ENCODE assay signal across 7 mouse cellular contexts in genomic region chr5:31526354-31527116, GRCm38 (mm10). TPM values are rescaled to one million over a fixed set of nuclear protein-coding genes. Genes with fewer than 3 reads are reported as not detected.
A peak's percentile ranks its signal among the peaks of the same experiment; 100 is the strongest.
DNase-seq lines count a peak whose midpoint lies in the region; ATAC-seq lines count a peak whose summit lies in the region.

Gene Slc4a1ap (plus strand): TSS chr5:31526995.

- WGBS in intestine, embryonic 16.5 days = under 1% methylated on average over 28 of the region's 28 CpGs
- under 1% methylated on average over 28 of the region's 28 CpGs for WGBS in midbrain, embryonic 11.5 days

- H3K9me3 ChIP-seq in intestine, embryonic 16.5 days (ENCODE audit: control insufficient read depth, low read length) = no peaks in the 10 kb centered on the region
- no peaks in the 10 kb centered on the region for H3K9me3 ChIP-seq in midbrain, embryonic 11.5 days (ENCODE audit: control insufficient read depth, low read length)

- peak within 1 kb of the TSS; percentile 90 for H3K27ac ChIP-seq in intestine, embryonic 16.5 days (ENCODE audit: low read length)
- H3K27ac ChIP-seq in midbrain, embryonic 11.5 days (ENCODE audit: low read depth, low read length) = 0 out of 2 replicates have a peak within 1 kb of the TSS, but pooled peaks have one; percentile 62

- peak; percentile 86 for ATAC-seq in intestine, embryonic 16.5 days
- ATAC-seq in midbrain, embryonic 11.5 days (ENCODE audit: low FRiP score) = peak; percentile 85

- H3K4me1 ChIP-seq in intestine, embryonic 16.5 days (ENCODE audit: control insufficient read depth, insufficient read depth, low read length) = peaks cover 9% of the 10 kb centered on the region
- peaks cover 10% of the 10 kb centered on the region for H3K4me1 ChIP-seq in midbrain, embryonic 11.5 days (ENCODE audit: control insufficient read depth, insufficient read depth, low read length)

- intact Hi-C loops in left cerebral cortex, postnatal 36 days (cut with DNase I) = no loop called here

- peak; percentile 52 for DNase-seq in adrenal gland, adult 8-10 months
- DNase-seq in embryo, embryonic 9.5 days (ENCODE audit: extremely low spot score) = peak; percentile 87
- DNase-seq in gastrocnemius, postnatal 4 days (ENCODE audit: low spot score in 2 of 2) = peak; percentile 57 to 78
- peak; percentile 79 to 85 for DNase-seq in left cerebral cortex, postnatal 36 days (ENCODE audit: low spot score in 2 of 2)
- DNase-seq in midbrain, embryonic 11.5 days (ENCODE audit: low spot score, missing footprints) = peak; percentile 98
- peak; percentile 54 for DNase-seq in skeletal muscle tissue, adult 2 months (ENCODE audit: low read depth, low spot score)

- H3K4me2 ChIP-seq in intestine, embryonic 16.5 days (ENCODE audit: low read depth, low read length) = peak within 1 kb of the TSS; percentile 90
- H3K4me2 ChIP-seq in midbrain, embryonic 11.5 days = peak within 1 kb of the TSS; percentile 97

- no peaks in the 10 kb centered on the region for H3K27me3 ChIP-seq in intestine, embryonic 16.5 days (replicated peaks; ENCODE audit: control insufficient read depth, insufficient read depth, low read length)
- no peaks in the 10 kb centered on the region for H3K27me3 ChIP-seq in midbrain, embryonic 11.5 days (ENCODE audit: control insufficient read depth, insufficient read depth, low read length)

- peaks cover 8% of the 10 kb centered on the region for H3K36me3 ChIP-seq in intestine, embryonic 16.5 days (ENCODE audit: control insufficient read depth, insufficient read depth, low read length)
- peaks cover 2% of the 10 kb centered on the region; the same call in 1 of the 2 replicates for H3K36me3 ChIP-seq in midbrain, embryonic 11.5 days (ENCODE audit: control insufficient read depth, insufficient read depth, low read length)

- H3K9ac ChIP-seq in intestine, embryonic 16.5 days (ENCODE audit: low read depth, low read length) = peak within 1 kb of the TSS; percentile 92
- H3K9ac ChIP-seq in midbrain, embryonic 11.5 days (ENCODE audit: low read length) = peak within 1 kb of the TSS; percentile 89

- H3K4me3 ChIP-seq in intestine, embryonic 16.5 days (ENCODE audit: low read length) = peak within 1 kb of the TSS; percentile 99
- H3K4me3 ChIP-seq in midbrain, embryonic 11.5 days (ENCODE audit: low read depth, low read length) = peak within 1 kb of the TSS; percentile 87

RNA-seq across cellular contexts. Expression of gene Slc4a1ap, which starts in this region (rescaled TPM):
- 10 to 100 TPM; 34.9 to 44.1 (median 38.0) TPM for total RNA-seq in adrenal gland, adult 8-10 months (2022)
- 10 to 100 TPM; 27.3 to 29.8 TPM for total RNA-seq in gastrocnemius, postnatal 4 days (2021)
- 22.0 and 25.0 TPM in 2 replicates for polyA plus RNA-seq in intestine, embryonic 16.5 days (2015; fragmentation: Nextera tagmentation; extraction: Ambion mirVana)
- 10 to 100 TPM; 47.6 to 55.1 TPM for total RNA-seq in left cerebral cortex, postnatal 36 days (2021)
- polyA plus RNA-seq in midbrain, embryonic 11.5 days (2014; fragmentation: Nextera tagmentation; extraction: Ambion mirVana) = 26.2 and 32.0 TPM in 2 replicates

Comparison
In these comparisons a context has a peak if more than half of its experiments do, and no peak if none do; other contexts are left out.
1. Peak in every context shown above with its lines: DNase-seq, ATAC-seq, H3K4me3 ChIP-seq and H3K27ac ChIP-seq.